Mouse (Mus musculus) right cerebral cortex, adult 18-20 months (tissue): ENCODE measurements around the gene Pomp.
"Not testable (repeated sequence)": the region's sequence is repeated elsewhere in the genome, so short reads cannot be mapped to it uniquely, and the experiment has no call there.

Experiments used
- DNase-seq: peaks from one replicate; pipeline ENCODE4 v3.0.0; 2022; ENCODE audit warnings: mixed read lengths

The Pomp gene

GRCm38 (mm10) chr5:147860076-147860448, 199 bp upstream of the Pomp start:
- no peak for DNase-seq

GRCm38 (mm10) chr5:147868674-147869073, 8.4 kb downstream of the Pomp start:
- DNase-seq, result no peak

DNA sequence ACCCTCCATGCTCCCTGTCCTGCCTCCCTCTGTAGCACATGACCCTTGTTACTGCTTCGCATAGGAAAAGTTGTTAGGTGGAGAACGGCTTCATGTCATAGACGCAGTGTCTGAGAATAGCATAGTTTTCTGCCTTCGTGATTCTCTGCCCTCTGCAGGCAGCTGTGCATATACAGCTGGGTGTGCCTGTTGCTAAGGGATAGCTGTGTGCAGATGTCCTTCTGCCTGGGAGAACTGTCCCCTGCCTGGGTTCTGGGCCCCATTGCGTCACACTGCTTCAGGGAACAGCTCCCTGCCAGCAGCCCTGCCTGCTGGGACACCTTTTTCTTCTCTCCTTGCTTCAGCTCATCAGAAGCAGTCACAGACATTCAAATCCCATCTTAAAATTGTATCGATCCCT, 9.3 kb downstream of the Pomp start:
- DNase-seq, result no peak

GRCm38 (mm10) chr5:147870296-147870695, 10.0 kb downstream of the Pomp start:
- DNase-seq, result no peak

GRCm38 (mm10) chr5:147871091-147871820, 11.0 kb downstream of the Pomp start:
- DNase-seq, result peak; percentile 37

DNA sequence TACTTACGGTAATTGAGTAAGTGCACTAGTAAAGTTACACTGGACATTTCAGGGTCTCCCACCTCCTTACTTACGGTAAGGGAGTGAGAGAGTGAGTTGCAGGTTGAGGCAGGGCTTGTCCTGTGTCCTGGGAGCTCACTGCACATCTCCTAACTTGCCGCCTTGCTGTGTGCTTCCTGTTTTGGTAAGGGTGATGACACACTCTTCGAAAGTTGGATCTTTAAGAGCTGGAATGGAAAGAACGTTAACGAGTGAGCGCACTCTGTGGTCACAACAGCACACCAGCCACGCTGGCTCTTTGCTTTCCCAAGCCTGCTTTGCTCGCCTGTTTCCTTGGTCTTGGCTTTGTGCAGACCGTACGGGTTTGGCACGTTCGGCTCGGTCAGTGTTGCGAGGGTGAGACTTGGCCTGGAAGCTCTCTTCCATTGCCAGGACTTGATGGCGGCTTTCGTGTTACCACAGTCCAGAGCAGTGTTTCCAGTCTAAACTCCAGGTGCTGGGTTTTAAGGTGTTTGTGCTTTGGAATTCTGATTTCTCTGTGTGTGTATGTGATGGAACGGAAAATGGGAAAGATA, 14.3 kb downstream of the Pomp start:
- no peak for DNase-seq

DNA sequence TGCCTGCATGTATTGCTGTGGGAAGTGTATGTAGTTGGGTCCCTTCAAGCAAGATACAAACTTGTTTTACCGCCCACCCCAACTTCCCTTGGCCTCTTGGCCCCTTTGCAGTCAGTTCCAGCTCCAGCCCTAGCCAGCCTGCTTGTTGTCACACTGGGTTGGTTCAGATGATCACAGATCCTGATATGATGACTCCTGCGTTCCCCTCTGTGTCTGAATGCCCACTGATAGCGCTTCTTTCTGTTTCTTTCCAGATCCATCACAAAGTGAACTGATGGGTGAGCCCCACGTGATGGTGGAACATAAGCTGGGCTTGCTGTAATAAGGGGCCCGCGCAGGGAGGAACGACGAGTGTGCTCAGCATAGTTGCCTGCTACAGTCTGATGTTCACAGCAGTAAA, 14.9 kb downstream of the Pomp start:
- DNase-seq, result no peak

DNA sequence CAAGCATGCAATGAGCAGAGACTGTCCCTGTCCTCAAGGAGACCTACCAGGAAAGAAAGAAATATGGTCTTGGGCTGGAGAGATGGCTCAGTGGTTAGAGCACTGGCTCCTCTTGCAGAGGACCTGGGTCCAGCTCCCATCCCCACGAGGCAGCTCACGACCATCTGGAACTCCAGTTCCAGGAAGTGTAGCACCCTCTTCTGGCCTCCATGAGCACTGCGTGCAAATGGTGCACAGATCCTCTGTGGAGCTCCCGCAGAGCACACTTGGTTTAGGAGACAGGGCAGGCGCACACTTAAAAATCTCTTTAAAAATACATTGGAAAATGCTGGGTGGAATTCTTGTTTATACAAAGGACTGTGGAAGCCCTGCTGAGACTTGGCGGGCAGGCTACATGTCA, 17.3 kb downstream of the Pomp start:
- DNase-seq, result no peak

- DNase-seq, result no peak
Observed at GRCm38 (mm10) chr5:147879971-147880682, 19.9 kb downstream of the Pomp start.

GRCm38 (mm10) chr5:147883581-147883980, 23.3 kb downstream of the Pomp start:
- no peak for DNase-seq

- DNase-seq, result no peak
Observed at GRCm38 (mm10) chr5:147888313-147889297, 28.3 kb downstream of the Pomp start.

DNA sequence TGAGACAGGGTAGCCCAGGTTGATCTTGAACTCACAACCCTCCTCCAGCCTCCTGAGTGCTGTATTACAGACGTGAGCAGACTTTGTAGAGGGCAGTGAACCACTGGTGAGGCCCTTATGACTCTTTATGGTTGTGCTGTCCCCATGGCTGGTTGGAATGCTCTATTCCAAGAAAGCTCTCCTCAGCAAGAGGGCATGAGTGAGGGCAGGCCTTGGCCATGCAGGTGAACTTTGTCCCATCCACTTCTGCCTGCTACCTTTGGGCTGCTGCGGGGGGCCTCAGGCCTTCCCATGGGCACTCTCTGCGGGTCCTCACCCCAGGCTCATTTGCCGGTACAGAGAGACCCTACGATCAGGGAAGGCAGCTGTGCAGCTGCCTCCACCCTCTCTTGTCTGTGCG, 32.5 kb downstream of the Pomp start:
- DNase-seq, result no peak

- no peak for DNase-seq
Observed at GRCm38 (mm10) chr5:147893143-147893542, 32.9 kb downstream of the Pomp start.

DNA sequence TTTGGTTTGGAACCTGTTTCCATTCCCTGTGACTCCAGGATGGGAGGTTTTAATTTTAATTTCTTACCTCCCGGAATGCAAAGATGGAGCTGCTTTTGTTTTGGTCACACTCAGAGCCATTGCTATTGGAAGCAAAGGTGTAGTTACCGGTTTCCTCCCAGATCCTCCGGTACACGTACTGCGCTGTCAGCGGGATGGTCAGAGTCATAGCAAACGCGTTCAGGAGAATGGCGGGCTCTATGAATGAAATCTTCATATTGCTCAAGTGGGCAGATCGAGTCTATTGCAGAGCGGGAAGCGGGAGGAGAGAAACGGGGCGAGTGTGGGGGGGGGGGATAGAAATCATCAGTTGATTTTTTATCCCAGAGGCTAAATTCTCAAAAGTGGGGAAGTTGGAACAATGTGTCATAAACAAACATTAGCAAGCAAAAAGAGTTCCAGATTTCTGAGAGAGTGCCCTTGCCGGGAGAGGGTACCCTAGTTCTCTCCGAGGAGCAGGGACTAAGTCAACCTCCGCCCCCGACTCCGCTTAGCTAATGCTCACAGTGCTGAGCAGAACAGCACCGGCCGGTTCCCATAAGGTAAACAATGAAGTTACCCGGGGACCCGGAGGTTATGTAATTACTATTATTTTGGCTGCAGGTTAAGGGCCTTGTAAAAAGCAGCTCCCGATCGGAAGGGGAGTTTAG, 33.6 kb downstream of the Pomp start:
- no peak for DNase-seq

DNA sequence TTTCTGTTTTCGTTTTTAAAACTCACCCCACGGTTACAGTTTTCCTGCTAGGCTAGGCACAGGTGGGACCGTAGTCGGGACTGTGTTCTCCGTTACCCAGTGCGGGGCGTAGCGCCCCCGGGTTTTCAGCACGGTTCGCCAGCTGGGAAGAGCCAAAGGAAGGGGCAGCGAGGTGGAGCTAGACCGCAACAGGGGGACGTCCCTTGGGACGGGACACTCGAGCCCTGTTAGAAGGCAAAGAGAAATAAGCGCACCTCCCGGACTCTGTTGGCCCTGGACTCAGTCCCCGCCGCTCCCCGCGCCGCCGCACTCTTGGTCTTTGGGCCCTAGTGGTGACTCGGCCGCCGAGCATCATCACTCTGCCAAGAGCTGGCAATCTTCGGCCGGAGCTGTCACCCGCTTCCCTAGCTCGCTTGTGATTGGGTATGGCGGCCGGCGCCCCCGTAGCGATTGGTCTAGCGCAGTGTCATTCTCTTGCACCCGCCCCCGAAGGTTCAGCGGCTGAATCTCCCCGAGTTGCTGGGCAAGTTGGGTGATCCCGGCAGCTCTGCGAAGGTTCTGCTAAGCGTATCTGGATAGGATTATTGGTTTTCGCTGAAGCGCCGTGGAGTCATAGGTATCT, 34.3 kb downstream of the Pomp start, which contains the start of gene Slc46a3:
Gene Slc46a3 (minus strand): TSS at position 361 of the 622 bp plus-strand sequence.
- peak; percentile 93 for DNase-seq

DNA sequence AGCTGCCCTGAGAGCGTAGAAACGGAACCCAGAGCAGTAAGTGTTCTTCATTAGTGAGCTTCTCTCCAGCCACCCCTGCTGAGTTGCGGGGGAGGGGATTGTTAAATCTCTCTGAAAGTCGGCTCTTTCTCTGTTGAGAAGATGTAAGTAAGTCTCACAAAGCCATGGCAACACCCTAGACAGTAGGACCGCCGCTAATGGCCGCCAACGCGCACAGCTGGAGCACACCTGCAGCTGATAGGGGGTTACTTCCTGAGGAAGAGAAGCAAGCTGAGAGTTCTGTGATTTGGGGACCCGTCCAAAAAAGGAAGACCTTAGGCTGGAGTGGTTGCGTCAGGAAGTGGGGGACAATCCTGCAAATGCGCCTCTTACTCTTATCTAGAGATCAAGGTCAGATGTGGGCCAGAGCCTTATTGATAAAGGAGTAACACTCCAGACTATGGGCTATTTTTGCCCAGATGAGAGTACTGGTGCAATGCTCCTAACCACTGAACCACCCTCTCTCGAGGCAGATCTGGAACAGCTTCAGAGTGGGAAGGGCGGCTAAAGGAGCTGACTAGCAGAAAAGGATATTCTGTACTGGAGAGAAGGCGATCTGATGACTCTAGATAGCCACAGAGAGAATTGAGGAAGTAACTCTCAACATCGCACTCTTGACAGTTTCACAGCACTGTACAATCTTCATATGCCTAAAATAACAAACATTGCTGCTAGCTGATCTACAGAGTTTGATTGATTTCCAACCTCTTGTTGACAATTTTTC, 35.4 kb downstream of the Pomp start:
- DNase-seq, result no peak

- not testable (repeated sequence) for DNase-seq
Observed at GRCm38 (mm10) chr5:147896501-147896900, 36.2 kb downstream of the Pomp start.

DNA sequence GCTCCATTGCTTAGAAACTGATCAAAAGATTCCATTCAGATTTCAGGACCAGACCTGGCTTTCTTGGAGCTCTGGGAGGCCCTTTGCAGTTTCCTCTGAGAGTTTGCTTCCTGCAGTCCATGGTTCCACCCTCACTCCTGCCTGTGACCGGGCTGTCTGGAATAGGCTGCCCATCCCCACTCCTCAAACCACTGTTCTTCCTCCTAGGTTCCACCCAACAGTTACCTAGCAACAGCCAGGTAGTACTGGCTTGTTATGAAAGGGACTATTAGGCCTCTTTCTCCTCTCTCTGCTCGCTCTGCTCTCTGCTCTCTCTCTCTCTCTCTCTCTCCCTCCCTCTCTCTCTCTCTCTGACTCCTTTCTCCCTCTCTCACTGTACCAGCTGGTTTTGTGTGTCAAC, 38.0 kb downstream of the Pomp start:
- DNase-seq, result no peak

DNA sequence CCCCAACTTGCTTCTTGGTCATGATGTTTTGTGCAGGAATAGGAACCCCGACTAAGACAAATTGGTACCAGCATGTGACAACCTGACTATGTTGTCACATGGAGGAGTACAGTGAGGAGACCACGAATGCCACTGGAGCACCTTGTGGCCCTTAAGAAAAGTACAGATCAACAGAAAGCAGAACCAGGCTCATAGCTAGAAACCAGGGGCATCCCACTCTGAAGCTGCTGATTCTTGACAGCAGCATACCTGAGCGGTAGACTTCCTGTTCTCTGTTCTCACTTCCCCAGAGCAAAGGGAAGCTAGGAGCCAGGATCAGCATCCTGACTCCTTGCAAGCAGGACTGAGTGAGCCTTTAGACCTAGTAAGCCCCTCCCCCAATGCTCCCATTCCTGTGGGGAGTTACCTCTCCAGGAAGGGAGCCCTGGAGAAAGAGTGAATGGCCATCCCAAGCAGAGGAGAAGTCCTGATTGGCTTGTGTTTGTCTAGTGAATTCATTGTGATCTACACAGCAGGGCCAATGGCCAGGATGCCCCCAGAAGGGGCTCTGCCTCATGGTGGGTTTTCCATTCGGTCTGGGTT, 38.8 kb downstream of the Pomp start:
- no peak for DNase-seq

- no peak for DNase-seq
Observed at GRCm38 (mm10) chr5:147902008-147902757, 41.9 kb downstream of the Pomp start.
